Mouse (Mus musculus) lung, embryonic 15.5 days (tissue): ENCODE measurements around the gene Alg11. TPM values are rescaled to one million over a fixed set of nuclear protein-coding genes. Genes with fewer than 3 reads are reported as not detected.

Experiments used
- ATAC-seq: fragments of 200-750 bp; cut with Nextera tagmentation; 2 replicates; pipeline ENCODE4 v1.8.0; 2017; ENCODE audit warnings: moderate number of reproducible peaks, borderline replicate concordance; ENCODE audit not compliant: low FRiP score, low TSS enrichment; ENCODE audit errors: extremely low read depth
- H3K27ac ChIP-seq: fragments of 300-500 bp; sonication (generic); 2 replicates; pipeline ENCODE4 v1.5.1; 2015; ENCODE audit warnings: moderate library complexity, mild to moderate bottlenecking, inconsistent platforms
- H3K27me3 ChIP-seq: fragments of 300-500 bp; sonication (generic); 2 replicates; pipeline ENCODE4 v1.6.1; 2015; ENCODE audit warnings: inconsistent platforms
- H3K36me3 ChIP-seq: fragments of 300-500 bp; sonication (generic); 2 replicates; pipeline ENCODE4 v1.6.1; 2015; ENCODE audit warnings: inconsistent platforms
- H3K4me1 ChIP-seq: fragments of 300-500 bp; sonication (generic); 2 replicates; pipeline ENCODE4 v1.6.1; 2015; ENCODE audit warnings: inconsistent platforms
- H3K4me2 ChIP-seq: fragments of 300-500 bp; sonication (generic); 2 replicates; pipeline ENCODE4 v1.6.1; 2015; ENCODE audit warnings: inconsistent platforms, mild to moderate bottlenecking, moderate library complexity
- H3K4me3 ChIP-seq: fragments of 300-500 bp; sonication (generic); 2 replicates; pipeline ENCODE4 v1.5.1; 2015; ENCODE audit warnings: mild to moderate bottlenecking, inconsistent platforms
- H3K9ac ChIP-seq: fragments of 300-500 bp; sonication (generic); 2 replicates; pipeline ENCODE4 v1.6.1; 2015; ENCODE audit warnings: inconsistent platforms
- H3K9me3 ChIP-seq: fragments of 300-500 bp; sonication (generic); 2 replicates; pipeline ENCODE4 v1.6.1; 2016; ENCODE audit warnings: inconsistent platforms
- WGBS: fragments of 180-500 bp; shearing (Covaris S2); methylation state at CpG from one replicate; pipeline ENCODE4 v1.1.7; 2015; 5-methylcytosine and 5-hydroxymethylcytosine counted together
- polyA plus RNA-seq: library from polyadenylated mRNA; unstranded; fragments of >200 nt; fragmentation: Nextera tagmentation; extraction: Ambion mirVana; gene quantifications from 2 replicates; pipeline ENCODE4 v1.2.1, GENCODE M21; 2015

Gene Alg11
- polyA plus RNA-seq, 1 experiment from 2014 or later = 27.3 TPM

DNA sequence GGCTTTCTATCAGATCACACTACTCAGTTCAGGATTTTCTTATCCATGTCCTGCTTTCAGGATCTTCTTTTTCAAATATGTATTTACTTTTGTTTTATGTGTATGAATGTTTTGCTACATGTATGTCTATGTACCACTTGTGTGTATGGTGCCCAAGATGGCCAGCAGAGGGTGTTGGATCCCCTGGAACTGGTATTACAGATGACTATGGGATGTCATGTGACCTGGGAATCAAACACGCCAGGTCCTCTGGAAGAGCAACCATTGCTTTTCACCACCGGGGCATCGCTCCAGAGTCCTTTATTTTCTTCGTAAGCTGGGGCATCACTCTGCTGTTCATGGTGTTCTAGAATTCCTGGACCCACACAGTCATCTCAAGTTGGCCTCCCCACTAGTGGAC is 28.7 kb downstream of the Alg11 start:
- Histone ChIP-seq H3K4me1 (no peaks in the 10 kb centered on the region), H3K4me2 (no peak overlapping the region), H3K9me3 (no peaks in the 10 kb centered on the region), H3K36me3 (no peaks in the 10 kb centered on the region), H3K27me3 (no peaks in the 10 kb centered on the region), H3K9ac (no peak overlapping the region), H3K27ac (no peak overlapping the region), H3K4me3 (no peak overlapping the region)
- ATAC-seq = no peak
- 91% methylated on average over 4 of the region's 4 CpGs for WGBS

GRCm38 (mm10) chr8:22091568-22091967 is 31.0 kb downstream of the Alg11 start:
- Histone ChIP-seq H3K9ac (no peak overlapping the region), H3K4me2 (no peak overlapping the region), H3K36me3 (no peaks in the 10 kb centered on the region), H3K9me3 (no peaks in the 10 kb centered on the region), H3K27me3 (no peaks in the 10 kb centered on the region), H3K4me1 (no peaks in the 10 kb centered on the region), H3K4me3 (no peak overlapping the region), H3K27ac (no peak overlapping the region)
- ATAC-seq = no peak
- WGBS = 44% methylated on average over 8 of the region's 8 CpGs

GRCm38 (mm10) chr8:22107020-22107419 is 46.5 kb downstream of the Alg11 start:
- 66% methylated on average over 4 of the region's 4 CpGs for WGBS
- Histone ChIP-seq H3K4me2 (no peak overlapping the region), H3K27me3 (no peaks in the 10 kb centered on the region), H3K9me3 (no peaks in the 10 kb centered on the region), H3K27ac (no peak overlapping the region), H3K36me3 (no peaks in the 10 kb centered on the region), H3K4me3 (no peak overlapping the region), H3K4me1 (no peaks in the 10 kb centered on the region), H3K9ac (no peak overlapping the region)
- no peak for ATAC-seq

Other genes starting within 250 kb of the Alg11 start
- not detected in 2 replicates for gene Defb50, start 237.2 kb upstream of the Alg11 start, polyA plus RNA-seq
- not detected in 2 replicates for gene Defb2, start 220.8 kb upstream of the Alg11 start, polyA plus RNA-seq
- not detected in 2 replicates for gene Defb10, start 201.8 kb upstream of the Alg11 start, polyA plus RNA-seq
- gene Defb9, start 175.3 kb upstream of the Alg11 start, polyA plus RNA-seq = not detected in 2 replicates
- not detected in 2 replicates for gene Defb11, start 154.3 kb upstream of the Alg11 start, polyA plus RNA-seq
- gene Defb15, start 128.0 kb upstream of the Alg11 start, polyA plus RNA-seq = not detected in 2 replicates
- not detected in 2 replicates for gene Defb35, start 122.4 kb upstream of the Alg11 start, polyA plus RNA-seq
- gene Defb13, start 114.0 kb upstream of the Alg11 start, polyA plus RNA-seq = not detected in 2 replicates
- gene Fam90a1a, start 102.0 kb upstream of the Alg11 start, polyA plus RNA-seq = not detected in 2 replicates
- not detected in 2 replicates for gene Ccdc70, start 90.9 kb upstream of the Alg11 start, polyA plus RNA-seq
- gene Atp7b, start 416 bp upstream of the Alg11 start, polyA plus RNA-seq = 2.4 and 2.7 TPM in 2 replicates
- 1.0 TPM in 2 replicates for gene Nek5, start 64.3 kb downstream of the Alg11 start, polyA plus RNA-seq
- 5.0 and 6.0 TPM in 2 replicates for gene Nek3, start 105.7 kb downstream of the Alg11 start, polyA plus RNA-seq
- gene Ckap2, start 125.1 kb downstream of the Alg11 start, polyA plus RNA-seq = 51.8 and 56.0 TPM in 2 replicates
- 43.9 and 47.6 TPM in 2 replicates for gene Vps36, start 132.1 kb downstream of the Alg11 start, polyA plus RNA-seq
- 30.8 and 31.2 TPM in 2 replicates for gene Thsd1, start 166.6 kb downstream of the Alg11 start, polyA plus RNA-seq
- gene Tpte, start 222.7 kb downstream of the Alg11 start, polyA plus RNA-seq = not detected in 2 replicates